Mouse (Mus musculus) small intestine, adult 2 months (tissue): ENCODE results near the gene Atl2. TPM values are rescaled to one million over a fixed set of nuclear protein-coding genes. Genes with fewer than 3 reads are reported as not detected.
A peak's percentile ranks its signal among the peaks of the same experiment; 100 is the strongest.

Experiments used
- H3K27ac ChIP-seq: fragments of 200-500 bp; 2 replicates; pipeline ENCODE4 v1.5.1; 2012; ENCODE audit warnings: low read depth, low read length, control low read depth, inconsistent platforms; ENCODE audit not compliant: insufficient read depth
- H3K27me3 ChIP-seq: fragments of 200-500 bp; 2 replicates; pipeline ENCODE4 v1.6.1; 2012; ENCODE audit warnings: mild to moderate bottlenecking, moderate library complexity, low read length, inconsistent platforms; ENCODE audit not compliant: control insufficient read depth, insufficient read depth
- H3K36me3 ChIP-seq: fragments of 200-500 bp; 2 replicates; pipeline ENCODE4 v1.6.1; 2012; ENCODE audit warnings: mild to moderate bottlenecking, low read length, control low read depth, inconsistent platforms; ENCODE audit not compliant: control insufficient read depth, insufficient read depth
- H3K4me1 ChIP-seq: fragments of 200-500 bp; 2 replicates; pipeline ENCODE4 v1.6.1; 2012; ENCODE audit warnings: low read length, inconsistent platforms, mixed read lengths; ENCODE audit not compliant: control insufficient read depth, insufficient read depth, insufficient read length
- H3K4me3 ChIP-seq: fragments of 200-500 bp; 2 replicates; pipeline ENCODE4 v1.5.1; 2012; ENCODE audit warnings: low read depth, mild to moderate bottlenecking, control low read depth, inconsistent platforms, low read length, moderate library complexity
- CTCF ChIP-seq: fragments of 200-500 bp; IDR thresholded peaks from 2 replicates; pipeline ENCODE4 v1.5.1; 2012; ENCODE audit warnings: low read depth, mild to moderate bottlenecking, control low read depth, inconsistent platforms, low read length, moderate library complexity, mixed read lengths; ENCODE audit not compliant: insufficient replicate concordance, insufficient read length; ENCODE audit errors: extremely low read depth
- POLR2A ChIP-seq: fragments of 200-500 bp; IDR thresholded peaks from 2 replicates; pipeline ENCODE4 v1.6.1; 2012; ENCODE audit warnings: low read depth, mild to moderate bottlenecking, control low read depth, inconsistent platforms, low read length, moderate library complexity
- WGBS: fragments of 180-500 bp; shearing (Covaris S2); methylation state at CpG from one replicate; pipeline ENCODE4 v1.1.7; 2018; 5-methylcytosine and 5-hydroxymethylcytosine counted together
- polyA plus RNA-seq: library from polyadenylated mRNA; depleted of rRNA; stranded (reverse); fragments of >200 nt; gene quantifications from 2 replicates; pipeline ENCODE4 v1.2.3, GENCODE M21; 2012

Atl2 gene
- polyA plus RNA-seq, 1 experiment = 12.8 TPM

GRCm38 (mm10) chr17:79927110-79927509, 31.2 kb upstream of the Atl2 start:
- 89% methylated on average over 2 of the region's 2 CpGs for WGBS
- peaks cover 5% of the 10 kb centered on the region; the same call in 1 of the 2 replicates for H3K4me1 ChIP-seq
- H3K36me3 ChIP-seq = no peaks in the 10 kb centered on the region
- no peaks in the 10 kb centered on the region for H3K27me3 ChIP-seq
- peak overlapping the region; percentile 67 for H3K27ac ChIP-seq
- TF ChIP-seq POLR2A = no peak
- H3K4me3 ChIP-seq = no peak overlapping the region

- Histone ChIP-seq H3K27ac (peak overlapping the region; percentile 83), H3K27me3 (no peaks in the 10 kb centered on the region), H3K36me3 (no peaks in the 10 kb centered on the region), H3K4me3 (no peak overlapping the region), H3K4me1 (peaks cover 5% of the 10 kb centered on the region; the same call in 1 of the 2 replicates)
- TF ChIP-seq POLR2A = no peak
- TF ChIP-seq CTCF = no peak
- WGBS = 30% methylated on average over 3 of the region's 3 CpGs
Measured at GRCm38 (mm10) chr17:79926486-79926885, 30.6 kb upstream of the Atl2 start.

GRCm38 (mm10) chr17:79925865-79926421, 30.0 kb upstream of the Atl2 start:
- Histone ChIP-seq H3K27ac (peak overlapping the region; percentile 83), H3K27me3 (no peaks in the 10 kb centered on the region), H3K4me3 (peak overlapping the region; percentile 0; the same call in 1 of the 2 replicates), H3K36me3 (no peaks in the 10 kb centered on the region), H3K4me1 (peaks cover 5% of the 10 kb centered on the region; the same call in 1 of the 2 replicates)
- TF ChIP-seq CTCF (no peak), POLR2A (no peak)
- WGBS = 18% methylated on average over 11 of the region's 11 CpGs

- Histone ChIP-seq H3K27me3 (no peaks in the 10 kb centered on the region), H3K4me1 (peaks cover 13% of the 10 kb centered on the region; the same call in 1 of the 2 replicates), H3K27ac (no peak overlapping the region), H3K36me3 (no peaks in the 10 kb centered on the region), H3K4me3 (no peak overlapping the region)
- 90% methylated on average over 2 of the region's 2 CpGs for WGBS
- TF ChIP-seq CTCF (no peak), POLR2A (no peak)
Measured at GRCm38 (mm10) chr17:79920355-79920754, 24.4 kb upstream of the Atl2 start.

- Histone ChIP-seq H3K27me3 (no peaks in the 10 kb centered on the region), H3K4me3 (no peak overlapping the region), H3K27ac (no peak overlapping the region), H3K36me3 (no peaks in the 10 kb centered on the region), H3K4me1 (peaks cover 13% of the 10 kb centered on the region; the same call in 1 of the 2 replicates)
- TF ChIP-seq CTCF = no peak
- no peak for TF ChIP-seq POLR2A
- WGBS = 71% methylated on average over 15 of the region's 15 CpGs
Measured at GRCm38 (mm10) chr17:79919566-79920350, 23.8 kb upstream of the Atl2 start.

- TF ChIP-seq CTCF (no peak), POLR2A (peak; percentile 47; the same call in 1 of the 2 replicates)
- 14% methylated on average over 9 of the region's 9 CpGs for whole genome bisulfite sequencing
- H3K4me3 ChIP-seq = peak overlapping the region; percentile 29
- no peaks in the 10 kb centered on the region for H3K36me3 ChIP-seq
- H3K4me1 ChIP-seq = peaks cover 13% of the 10 kb centered on the region; the same call in 1 of the 2 replicates
- peak overlapping the region; percentile 94 for H3K27ac ChIP-seq
- no peaks in the 10 kb centered on the region for H3K27me3 ChIP-seq
Measured at GRCm38 (mm10) chr17:79918484-79919004, 22.6 kb upstream of the Atl2 start.

- Histone ChIP-seq H3K4me3 (no peak overlapping the region), H3K4me1 (peaks cover 13% of the 10 kb centered on the region; the same call in 1 of the 2 replicates), H3K36me3 (no peaks in the 10 kb centered on the region), H3K27ac (no peak overlapping the region), H3K27me3 (no peaks in the 10 kb centered on the region)
- TF ChIP-seq POLR2A = no peak
- no peak for TF ChIP-seq CTCF
- WGBS = 77% methylated on average over 9 of the region's 9 CpGs
Measured at GRCm38 (mm10) chr17:79916996-79917395, 21.1 kb upstream of the Atl2 start.
